Mouse (Mus musculus) embryonic facial prominence, embryonic 13.5 days (tissue): ENCODE measurements around the gene Ghr. TPM values are rescaled to one million over a fixed set of nuclear protein-coding genes. Genes with fewer than 3 reads are reported as not detected.

Source experiments
- ATAC-seq: fragments of 200-750 bp; cut with Nextera tagmentation; 2 replicates; pipeline ENCODE4 v1.8.0; 2017; ENCODE audit warnings: low read depth; ENCODE audit not compliant: insufficient number of reproducible peaks, insufficient read depth, low FRiP score, low TSS enrichment
- H3K27ac ChIP-seq: fragments of 300-500 bp; sonication (generic); 2 replicates; pipeline ENCODE4 v1.5.1; 2015; ENCODE audit warnings: moderate library complexity, mild to moderate bottlenecking, inconsistent platforms
- H3K27me3 ChIP-seq: fragments of 300-500 bp; sonication (generic); 2 replicates; pipeline ENCODE4 v1.6.1; 2015; ENCODE audit warnings: mild to moderate bottlenecking, inconsistent platforms
- H3K36me3 ChIP-seq: fragments of 300-500 bp; sonication (generic); 2 replicates; pipeline ENCODE4 v1.6.1; 2015; ENCODE audit warnings: mild to moderate bottlenecking, inconsistent platforms
- H3K4me1 ChIP-seq: fragments of 300-500 bp; sonication (generic); 2 replicates; pipeline ENCODE4 v1.6.1; 2015; ENCODE audit warnings: inconsistent platforms
- H3K4me2 ChIP-seq: fragments of 300-500 bp; sonication (generic); 2 replicates; pipeline ENCODE4 v1.6.1; 2015; ENCODE audit warnings: moderate library complexity, mild to moderate bottlenecking, inconsistent platforms
- H3K4me3 ChIP-seq: fragments of 300-500 bp; sonication (generic); 2 replicates; pipeline ENCODE4 v1.5.1; 2015; ENCODE audit warnings: mild to moderate bottlenecking, inconsistent platforms
- H3K9ac ChIP-seq: fragments of 300-500 bp; sonication (generic); 2 replicates; pipeline ENCODE4 v1.6.1; 2015; ENCODE audit warnings: mild to moderate bottlenecking, inconsistent platforms
- H3K9me3 ChIP-seq: fragments of 300-500 bp; sonication (generic); 2 replicates; pipeline ENCODE4 v1.6.1; 2016; ENCODE audit warnings: inconsistent platforms
- WGBS: fragments of 180-500 bp; shearing (Covaris S2); methylation state at CpG from one replicate; pipeline ENCODE4 v1.1.7; 2015; ENCODE audit warnings: mixed read lengths; 5-methylcytosine and 5-hydroxymethylcytosine counted together
- polyA plus RNA-seq: library from polyadenylated mRNA; unstranded; fragments of >200 nt; fragmentation: Nextera tagmentation; extraction: Ambion mirVana; gene quantifications from 2 replicates; pipeline ENCODE4 v1.2.1, GENCODE M21; 2015

Ghr gene
- polyA plus RNA-seq, result 49.1 and 57.2 TPM in 2 replicates

DNA sequence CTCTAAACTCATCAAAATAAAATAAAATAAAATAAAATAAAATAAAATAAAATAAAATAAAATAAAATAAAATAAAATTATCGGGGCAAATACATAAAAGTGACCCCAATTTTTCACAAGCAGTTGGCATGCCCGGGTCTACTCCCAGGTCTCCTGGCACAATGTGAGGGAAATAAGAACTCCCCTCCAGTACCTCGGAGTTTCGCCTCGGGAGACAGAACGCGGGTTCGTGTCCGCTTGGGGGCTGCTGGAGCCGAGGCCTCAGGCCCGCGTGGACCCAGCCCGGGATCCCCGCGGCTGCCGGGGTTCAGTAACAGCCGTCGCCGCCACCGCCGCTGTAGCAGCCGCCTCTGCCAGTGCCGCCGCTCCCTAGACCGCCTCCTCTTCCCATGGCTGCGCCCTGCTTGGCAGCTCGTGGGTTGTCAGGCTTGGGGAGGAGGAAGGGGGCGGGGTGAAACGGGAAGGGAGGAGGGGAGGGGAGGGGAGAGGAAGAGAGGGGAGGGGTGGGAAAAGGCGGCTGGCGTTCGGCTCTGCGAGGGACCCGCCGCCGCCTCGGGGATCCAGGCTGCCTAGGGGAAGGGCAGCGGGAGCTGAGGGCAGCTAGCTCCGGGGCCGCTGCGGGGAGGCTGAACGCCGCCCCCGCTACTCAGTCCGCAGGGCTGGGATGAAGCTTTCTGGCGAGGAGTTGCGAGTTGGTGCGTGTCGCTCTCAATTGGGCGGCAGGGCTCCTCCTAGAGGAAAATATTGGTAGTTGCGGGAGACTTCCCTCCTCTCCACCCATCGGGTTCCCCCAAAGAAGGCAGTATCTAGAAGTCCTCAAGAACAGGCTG lies at the start of gene Ghr:
Ghr (minus strand) TSS at position 686 of the 830 bp plus-strand sequence.
- Histone ChIP-seq H3K9ac (peak within 1 kb of the TSS; percentile 87), H3K36me3 (no peaks in the 10 kb centered on the region), H3K9me3 (no peaks in the 10 kb centered on the region), H3K27me3 (no peaks in the 10 kb centered on the region), H3K4me1 (peaks cover 26% of the 10 kb centered on the region), H3K27ac (peak within 1 kb of the TSS; percentile 95), H3K4me3 (peak within 1 kb of the TSS; percentile 66), H3K4me2 (peak within 1 kb of the TSS; percentile 76)
- 0% methylated on average over 48 of the region's 52 CpGs for WGBS
- ATAC-seq, result peak; percentile 91

DNA sequence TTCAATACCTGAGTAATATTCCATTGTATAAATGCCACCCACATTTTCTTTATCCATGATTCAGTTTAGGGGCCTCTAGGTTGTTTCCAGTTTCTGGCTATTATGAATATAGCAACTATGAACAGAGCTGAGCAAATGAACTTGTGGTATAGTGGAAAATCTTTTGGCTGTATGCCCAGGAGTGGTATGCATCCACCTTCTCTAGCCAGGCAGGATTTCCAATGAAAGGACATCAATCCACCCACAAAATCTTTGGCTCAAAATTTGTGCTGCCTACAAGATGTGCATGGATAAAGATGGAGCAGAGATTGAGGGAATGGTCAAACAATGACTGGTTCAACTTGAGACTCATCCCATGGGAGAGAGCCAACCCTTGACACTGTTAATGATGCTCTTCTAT lies 39.5 kb upstream of the Ghr start:
- H3K9ac ChIP-seq, result no peak overlapping the region
- H3K4me3 ChIP-seq, result no peak overlapping the region
- no peaks in the 10 kb centered on the region for H3K4me1 ChIP-seq
- no peak overlapping the region for H3K4me2 ChIP-seq
- H3K27me3 ChIP-seq, result no peaks in the 10 kb centered on the region
- no peak for ATAC-seq
- no peaks in the 10 kb centered on the region for H3K9me3 ChIP-seq
- H3K36me3 ChIP-seq, result no peaks in the 10 kb centered on the region
- H3K27ac ChIP-seq, result no peak overlapping the region

DNA sequence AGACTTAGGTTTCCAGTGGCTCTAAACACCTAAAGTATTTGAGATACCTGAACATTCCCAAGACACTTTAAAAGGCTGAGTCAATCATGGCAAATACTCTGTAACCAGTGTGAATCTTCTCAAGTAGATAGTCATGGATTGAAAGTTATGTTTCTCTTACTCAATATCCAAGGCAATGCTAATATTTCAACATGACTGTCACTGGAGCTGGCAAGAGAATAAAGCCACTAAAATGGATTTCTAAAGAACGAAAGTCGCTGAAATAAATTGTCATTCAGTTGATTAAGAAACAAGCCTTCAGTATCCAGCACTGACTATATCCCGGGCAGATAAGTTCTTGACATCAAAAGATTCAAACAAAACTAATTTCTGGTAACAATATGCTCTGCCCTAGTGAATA lies 37.1 kb upstream of the Ghr start:
- no peaks in the 10 kb centered on the region for H3K27me3 ChIP-seq

DNA sequence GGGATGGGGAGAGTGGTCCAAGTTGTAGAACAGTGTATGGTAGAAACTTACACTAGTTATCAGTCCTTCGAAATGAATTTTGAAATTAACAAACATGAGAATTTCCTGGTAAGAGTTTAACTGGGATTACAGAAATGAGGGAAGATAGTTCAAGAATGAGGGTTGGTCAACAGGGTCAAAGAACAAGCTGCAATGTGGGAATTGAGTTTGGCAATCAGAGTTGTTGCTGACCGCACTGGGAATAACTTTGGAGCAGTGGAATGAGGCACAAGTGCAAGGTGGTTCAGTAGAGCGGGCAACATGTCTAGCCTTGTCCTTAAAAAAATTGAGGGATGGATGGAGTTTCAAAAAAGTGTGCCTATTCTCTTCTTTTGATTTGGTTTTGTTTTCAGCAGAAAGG lies 35.0 kb upstream of the Ghr start:
- H3K4me1 ChIP-seq, result no peaks in the 10 kb centered on the region
- no peak for ATAC-seq
- no peak overlapping the region for H3K4me2 ChIP-seq
- H3K4me3 ChIP-seq, result no peak overlapping the region
- H3K27me3 ChIP-seq, result no peaks in the 10 kb centered on the region
- no peak overlapping the region for H3K27ac ChIP-seq
- no peaks in the 10 kb centered on the region for H3K36me3 ChIP-seq
- no peaks in the 10 kb centered on the region for H3K9me3 ChIP-seq
- H3K9ac ChIP-seq, result no peak overlapping the region
- 89% methylated on average over 3 of the region's 3 CpGs for WGBS

More for the DNA sequence above, 37.1 kb upstream of the Ghr start:
- Histone ChIP-seq H3K4me3 (no peak overlapping the region), H3K4me1 (no peaks in the 10 kb centered on the region), H3K36me3 (no peaks in the 10 kb centered on the region), H3K4me2 (no peak overlapping the region), H3K9ac (no peak overlapping the region), H3K9me3 (no peaks in the 10 kb centered on the region), H3K27ac (no peak overlapping the region)
- WGBS, result 88% methylated on average over 3 of the region's 3 CpGs
- no peak for ATAC-seq

DNA sequence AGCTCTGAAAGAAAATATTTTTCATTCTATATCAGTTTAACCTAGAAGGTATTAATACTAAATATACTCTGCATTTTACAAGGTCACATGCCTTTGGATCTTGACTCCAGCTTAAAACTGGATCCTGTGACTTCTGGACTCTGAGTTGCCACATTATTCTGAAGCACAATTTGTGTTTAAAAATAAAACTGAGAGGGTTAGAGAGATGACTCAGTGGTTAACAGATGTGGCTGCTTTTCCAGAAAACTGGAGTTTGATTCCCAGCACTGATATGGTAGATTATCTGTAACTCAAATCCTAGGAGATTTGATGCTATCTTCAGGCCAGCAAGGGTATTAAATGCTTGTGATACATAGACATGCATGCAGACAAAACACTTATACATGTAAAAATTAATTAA lies 28.7 kb upstream of the Ghr start:
- Histone ChIP-seq H3K36me3 (no peaks in the 10 kb centered on the region), H3K4me3 (no peak overlapping the region), H3K9me3 (no peaks in the 10 kb centered on the region), H3K4me1 (no peaks in the 10 kb centered on the region), H3K27me3 (no peaks in the 10 kb centered on the region), H3K4me2 (no peak overlapping the region), H3K27ac (no peak overlapping the region), H3K9ac (no peak overlapping the region)
- no peak for ATAC-seq

DNA sequence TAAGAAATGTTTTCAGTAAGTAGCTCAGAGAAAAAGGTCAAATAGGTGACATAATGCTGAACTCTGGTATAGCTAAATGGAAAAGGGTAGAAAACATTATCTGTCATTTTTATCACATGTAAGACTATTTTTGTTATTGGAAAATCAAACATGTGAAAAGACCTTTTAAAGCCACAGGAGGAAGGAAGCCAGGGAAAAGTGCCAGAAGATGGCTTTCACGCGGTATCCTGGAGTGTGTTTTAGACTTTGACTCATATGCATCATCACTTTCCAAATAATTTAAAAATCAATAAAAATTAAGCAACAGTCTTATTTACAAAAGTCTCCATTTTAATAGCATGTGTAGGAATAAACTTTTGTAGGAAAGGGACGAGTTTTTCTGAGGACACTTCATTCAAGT lies 24.7 kb upstream of the Ghr start:
- Histone ChIP-seq H3K4me2 (no peak overlapping the region), H3K27ac (no peak overlapping the region), H3K36me3 (no peaks in the 10 kb centered on the region), H3K4me1 (no peaks in the 10 kb centered on the region), H3K9me3 (no peaks in the 10 kb centered on the region), H3K27me3 (no peaks in the 10 kb centered on the region), H3K9ac (no peak overlapping the region), H3K4me3 (no peak overlapping the region)
- 82% methylated on average over 3 of the region's 3 CpGs for WGBS
- no peak for ATAC-seq

DNA sequence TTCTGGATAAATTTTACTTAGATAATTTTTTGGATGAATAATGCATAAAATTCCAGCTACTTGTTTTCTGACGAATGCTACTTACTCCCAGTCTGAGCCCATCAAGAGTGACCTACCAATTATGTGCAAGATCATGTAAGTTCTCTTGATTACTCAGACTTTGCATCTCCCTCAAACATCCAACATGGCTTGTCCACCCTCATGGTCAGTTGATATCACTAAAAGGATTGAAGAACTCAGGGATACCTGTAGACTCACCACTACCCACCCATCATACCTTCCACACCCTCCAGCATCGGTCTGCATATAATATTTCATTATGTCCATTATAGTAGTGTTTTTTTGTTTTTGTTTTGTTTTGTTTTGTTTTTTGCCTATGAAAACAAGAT lies 18.8 kb upstream of the Ghr start:
- Histone ChIP-seq H3K9ac (no peak overlapping the region), H3K9me3 (no peaks in the 10 kb centered on the region), H3K4me3 (no peak overlapping the region), H3K36me3 (no peaks in the 10 kb centered on the region), H3K4me1 (no peaks in the 10 kb centered on the region), H3K4me2 (no peak overlapping the region), H3K27me3 (no peaks in the 10 kb centered on the region), H3K27ac (no peak overlapping the region)
- ATAC-seq, result no peak
- 84% methylated on average over 2 of the region's 2 CpGs for WGBS

DNA sequence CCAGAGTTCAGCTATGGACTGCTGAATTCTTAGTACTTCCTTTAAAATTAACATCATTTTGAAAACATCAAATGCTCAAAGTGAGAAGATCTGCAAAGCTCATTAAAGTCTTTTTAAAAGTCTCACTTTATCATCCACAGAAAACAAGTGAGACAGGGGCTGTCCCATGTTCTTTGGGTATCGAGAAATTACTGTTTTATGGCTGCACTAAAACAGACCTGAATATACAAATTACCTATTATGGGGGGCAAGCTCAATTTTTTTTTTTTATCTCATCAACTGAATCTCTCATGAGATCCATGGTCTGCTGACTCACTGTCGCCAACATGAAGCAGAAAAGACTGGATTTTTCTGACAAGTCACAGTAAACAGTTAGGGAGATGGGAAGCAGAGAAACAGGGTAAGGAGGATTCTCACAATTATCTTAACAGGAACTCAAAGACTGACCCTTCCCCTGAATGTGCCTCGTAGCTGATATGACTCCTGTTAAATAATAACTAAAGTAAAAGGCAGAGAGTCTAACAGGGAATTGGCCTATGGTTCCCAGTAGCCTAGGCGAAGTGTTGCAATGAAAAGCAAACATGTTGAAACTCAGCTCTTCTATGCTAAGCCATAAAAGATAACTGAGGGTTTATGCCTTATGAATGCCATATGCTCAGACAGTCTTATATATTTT lies 18.3 kb upstream of the Ghr start:
- no peak for ATAC-seq
- no peak overlapping the region for H3K27ac ChIP-seq
- H3K4me1 ChIP-seq, result no peaks in the 10 kb centered on the region
- H3K9me3 ChIP-seq, result no peaks in the 10 kb centered on the region
- no peaks in the 10 kb centered on the region for H3K36me3 ChIP-seq
- no peak overlapping the region for H3K4me2 ChIP-seq
- H3K9ac ChIP-seq, result no peak overlapping the region
- no peak overlapping the region for H3K4me3 ChIP-seq
- 79% methylated on average over 4 of the region's 4 CpGs for WGBS
- H3K27me3 ChIP-seq, result no peaks in the 10 kb centered on the region

DNA sequence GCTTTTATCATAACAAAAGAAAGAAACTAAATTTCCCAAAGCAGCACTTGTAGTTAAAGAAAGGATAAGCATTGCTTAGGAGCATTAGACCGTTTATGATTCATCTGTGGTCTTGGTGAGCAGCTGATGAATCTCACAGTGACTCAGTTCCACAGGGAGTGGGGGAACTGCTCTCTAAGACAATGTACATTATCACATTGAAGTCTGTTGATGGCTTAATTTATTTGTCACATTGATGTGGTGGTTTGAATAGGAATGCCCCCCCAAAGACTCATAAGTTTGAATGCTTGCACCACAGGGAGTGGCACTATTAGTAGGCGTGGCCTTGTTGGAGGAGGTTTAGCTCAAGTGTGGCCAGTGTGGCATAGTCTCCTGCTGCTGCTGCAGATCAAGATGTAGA lies 4.6 kb upstream of the Ghr start:
- no peak for ATAC-seq
- Histone ChIP-seq H3K9ac (no peak overlapping the region), H3K27ac (no peak overlapping the region), H3K36me3 (no peaks in the 10 kb centered on the region), H3K4me1 (peaks cover 11% of the 10 kb centered on the region), H3K4me3 (no peak overlapping the region), H3K9me3 (no peaks in the 10 kb centered on the region), H3K27me3 (no peaks in the 10 kb centered on the region), H3K4me2 (no peak overlapping the region)
- WGBS, result 69% methylated on average over 2 of the region's 2 CpGs

DNA sequence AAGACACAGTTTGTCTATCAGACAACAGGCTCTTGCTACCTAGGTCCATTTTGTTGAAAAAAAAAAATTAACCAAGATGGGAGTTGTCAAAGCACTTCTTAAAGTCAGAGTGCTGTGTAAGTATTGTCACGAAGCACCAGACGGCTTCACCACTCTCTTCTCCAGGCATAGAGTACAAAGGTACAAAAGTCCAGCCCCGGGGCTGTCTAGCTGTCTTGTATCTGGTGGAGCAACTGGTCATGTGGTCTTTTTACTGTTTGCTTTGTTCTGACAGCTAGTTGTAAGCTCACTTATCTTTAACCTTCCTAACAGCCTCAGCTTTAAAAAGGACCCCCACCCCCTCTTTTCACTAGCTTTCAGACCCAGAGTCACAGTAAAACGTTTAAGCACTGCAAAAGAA lies 1.1 kb upstream of the Ghr start:
- H3K4me2 ChIP-seq, result no peak overlapping the region
- H3K4me1 ChIP-seq, result peaks cover 28% of the 10 kb centered on the region
- ATAC-seq, result no peak
- no peaks in the 10 kb centered on the region for H3K36me3 ChIP-seq
- H3K27me3 ChIP-seq, result no peaks in the 10 kb centered on the region
- H3K4me3 ChIP-seq, result no peak overlapping the region
- H3K27ac ChIP-seq, result no peak overlapping the region
- WGBS, result 44% methylated on average over 4 of the region's 4 CpGs
- H3K9me3 ChIP-seq, result no peaks in the 10 kb centered on the region
- H3K9ac ChIP-seq, result no peak overlapping the region

DNA sequence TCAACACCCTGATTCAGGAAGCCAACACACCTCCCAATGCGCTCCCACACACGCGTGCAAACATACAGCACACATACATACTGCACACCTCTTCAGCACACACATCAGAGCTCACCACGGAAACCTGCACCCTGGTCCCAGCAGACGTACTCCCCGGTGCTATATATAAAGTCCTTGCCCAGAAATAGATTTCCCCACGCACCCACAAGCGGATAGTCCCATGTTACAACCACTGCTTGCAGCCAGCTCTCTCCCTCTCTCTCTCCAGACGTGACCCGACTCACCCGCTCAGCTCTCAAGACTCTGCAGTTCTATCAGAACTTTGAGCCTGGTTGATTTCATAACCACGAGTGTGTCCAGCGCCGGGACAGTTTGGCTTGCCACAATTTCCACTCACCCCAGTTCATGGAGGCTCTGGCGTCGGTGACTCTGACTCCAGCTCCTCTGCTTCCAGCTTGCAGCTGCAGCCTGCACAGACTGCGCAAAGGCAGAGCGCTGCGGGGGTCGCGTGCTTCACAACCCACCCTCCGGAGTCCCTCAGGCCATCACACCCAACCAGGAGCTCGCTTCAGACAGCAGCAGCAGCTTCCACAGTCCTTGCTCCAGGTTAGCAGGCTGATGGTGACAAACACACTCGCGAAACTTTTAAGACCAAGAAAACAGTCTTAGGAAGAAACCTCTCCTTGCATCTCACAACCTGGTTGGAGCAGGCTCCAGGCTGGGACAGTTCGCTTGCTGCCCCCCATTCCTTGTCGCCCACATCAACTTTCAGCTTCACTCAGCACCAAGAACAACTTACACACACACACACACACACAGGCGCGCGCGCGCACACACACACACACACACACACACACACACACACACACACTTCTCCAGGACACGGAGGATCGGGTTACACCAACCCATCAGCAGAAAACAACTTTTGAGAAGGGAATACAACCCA lies 1.2 kb downstream of the Ghr start:
- Histone ChIP-seq H3K27ac (peak overlapping the region; percentile 80), H3K27me3 (no peaks in the 10 kb centered on the region), H3K36me3 (no peaks in the 10 kb centered on the region), H3K9ac (peak overlapping the region; percentile 82), H3K9me3 (no peaks in the 10 kb centered on the region), H3K4me2 (peak overlapping the region; percentile 76), H3K4me1 (peaks cover 24% of the 10 kb centered on the region), H3K4me3 (peak overlapping the region; percentile 66)
- peak; percentile 63 for ATAC-seq
- WGBS, result 6% methylated on average over 34 of the region's 34 CpGs
